Mouse (Mus musculus): ENCODE results near the gene Arfgap2. TPM values are rescaled to one million over a fixed set of nuclear protein-coding genes. Genes with fewer than 3 reads are reported as not detected.
"Not testable (repeated sequence)": the region's sequence is repeated elsewhere in the genome, so short reads cannot be mapped to it uniquely, and the experiment has no call there.

Arfgap2 gene
- total RNA-seq (2021): 10 to 100 TPM; 68.9 to 73.8 TPM

DNA sequence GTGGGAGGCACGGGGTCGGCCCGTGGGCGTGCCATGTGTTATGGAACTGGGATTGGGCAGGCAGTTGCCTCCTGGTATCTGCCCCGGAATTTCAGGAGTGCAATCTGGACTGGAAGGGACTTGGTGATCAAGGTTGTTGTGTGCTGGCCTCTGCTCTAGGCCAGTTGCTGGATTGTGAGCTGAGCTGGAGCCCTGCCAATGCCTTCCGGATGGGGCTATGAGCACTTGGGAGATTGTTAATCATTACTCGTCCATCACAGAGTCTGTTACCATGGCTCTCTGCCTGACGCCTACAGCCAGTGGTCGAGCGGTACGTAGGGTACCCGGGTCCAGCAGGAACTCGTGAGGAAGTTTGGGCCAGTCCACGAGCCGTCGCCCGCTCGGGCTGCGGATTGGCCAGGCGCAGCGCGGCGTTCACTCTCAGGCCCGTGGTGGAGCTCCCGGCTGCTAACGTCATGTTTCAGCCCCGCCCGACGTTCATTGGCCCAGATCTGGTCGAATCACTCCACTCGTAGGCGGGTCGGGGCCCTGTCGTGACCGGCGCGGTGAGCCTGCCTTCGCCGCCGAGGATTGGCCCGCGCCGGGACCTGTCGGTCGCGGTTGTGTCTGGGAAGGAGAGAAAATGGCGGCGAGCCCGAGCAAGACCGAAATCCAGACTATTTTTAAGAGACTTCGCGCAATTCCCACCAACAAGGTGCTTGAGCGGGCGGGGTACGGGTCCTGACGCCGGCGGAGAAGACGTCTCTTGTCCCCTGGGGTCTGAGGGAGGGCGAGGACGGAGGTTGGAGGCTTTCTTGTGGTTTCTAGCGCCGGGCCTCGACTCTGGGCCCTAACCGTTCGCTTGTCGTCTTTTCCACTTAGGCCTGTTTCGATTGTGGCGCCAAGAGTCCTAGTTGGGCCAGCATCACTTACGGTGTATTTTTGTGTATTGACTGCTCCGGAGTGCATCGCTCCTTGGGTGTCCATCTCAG, at the start of gene Arfgap2:
TSS of gene Arfgap2 (plus strand) at position 264 of the 971 bp plus-strand sequence.
- peak; percentile 97 to 98 for DNase-seq

DNA sequence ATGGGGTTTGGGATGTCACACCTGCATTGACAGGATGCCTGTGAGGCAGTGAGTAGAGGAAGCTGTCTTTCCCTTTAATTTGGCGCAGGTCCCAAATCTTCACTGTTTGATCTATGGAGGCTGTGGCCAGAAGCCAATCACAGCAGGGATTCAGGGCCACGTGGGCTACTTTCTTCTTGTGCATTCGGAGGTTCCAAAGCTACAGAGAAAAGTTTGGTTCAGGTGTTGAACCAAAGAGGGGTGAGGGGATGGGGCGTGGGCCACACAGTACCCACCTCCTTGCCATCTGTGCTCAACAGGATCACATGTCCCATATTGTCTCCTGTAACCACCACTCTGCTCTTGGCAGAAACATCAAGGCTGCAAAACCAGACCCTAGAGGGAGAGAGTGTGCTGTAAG, 47.7 kb upstream of the Arfgap2 start:
- DNase-seq: no peak

DNA sequence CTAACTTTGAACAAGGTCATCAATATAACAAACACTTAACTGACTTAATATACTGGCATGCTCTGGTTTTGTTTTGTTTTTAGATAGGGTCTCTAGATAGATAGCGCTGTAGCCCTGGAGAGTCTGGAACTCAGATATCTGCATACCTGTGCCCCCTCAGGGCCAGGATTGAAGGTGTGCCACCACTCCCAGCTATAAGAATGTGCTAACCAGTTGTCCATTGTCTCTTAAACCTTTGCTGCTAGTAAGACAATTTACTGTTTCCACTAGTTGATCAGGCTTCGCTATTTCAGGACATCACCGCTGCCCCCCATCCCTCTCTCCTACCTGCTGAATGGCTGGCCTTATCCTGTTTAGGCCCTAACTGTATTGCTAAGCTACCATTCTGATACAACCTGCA, 44.3 kb upstream of the Arfgap2 start:
- DNase-seq: no peak

DNA sequence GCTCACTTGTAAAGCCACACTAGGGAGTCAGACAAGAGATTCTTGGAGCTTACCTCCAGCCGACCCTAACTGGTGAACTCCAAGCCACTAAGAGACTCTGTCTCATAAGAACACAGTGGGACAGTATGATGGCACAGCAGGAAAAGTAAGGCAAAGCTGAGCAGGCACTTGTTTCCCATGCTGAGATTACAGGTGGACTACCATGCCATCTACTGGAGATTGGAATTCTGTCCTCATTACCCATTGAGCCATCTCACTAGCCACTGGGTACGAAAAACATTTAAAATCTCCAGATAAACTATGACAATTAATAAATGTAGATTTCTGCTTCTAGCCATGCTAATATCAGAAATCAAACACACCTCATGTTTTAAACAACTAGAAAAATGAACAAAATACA, 41.2 kb upstream of the Arfgap2 start:
- no peak for DNase-seq

DNA sequence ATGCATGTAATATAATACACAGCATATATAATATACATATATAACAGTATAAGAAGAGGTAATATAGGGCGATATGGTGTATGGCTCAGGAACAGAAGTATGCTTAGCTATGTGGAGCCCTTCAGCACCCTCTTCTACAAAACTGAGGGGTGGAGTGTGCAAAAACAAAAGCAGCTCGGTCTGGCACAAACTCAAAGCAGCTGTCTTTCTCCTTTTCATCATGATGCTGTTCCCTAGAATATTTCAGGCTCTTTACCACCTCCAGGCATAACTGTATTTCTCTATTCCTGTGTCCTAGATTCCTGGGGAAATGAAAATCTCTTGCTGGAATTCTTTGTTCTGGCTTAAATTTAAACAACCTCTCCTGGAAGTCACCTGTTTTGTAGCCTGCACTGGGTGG, 35.0 kb upstream of the Arfgap2 start:
- no peak for DNase-seq

DNA sequence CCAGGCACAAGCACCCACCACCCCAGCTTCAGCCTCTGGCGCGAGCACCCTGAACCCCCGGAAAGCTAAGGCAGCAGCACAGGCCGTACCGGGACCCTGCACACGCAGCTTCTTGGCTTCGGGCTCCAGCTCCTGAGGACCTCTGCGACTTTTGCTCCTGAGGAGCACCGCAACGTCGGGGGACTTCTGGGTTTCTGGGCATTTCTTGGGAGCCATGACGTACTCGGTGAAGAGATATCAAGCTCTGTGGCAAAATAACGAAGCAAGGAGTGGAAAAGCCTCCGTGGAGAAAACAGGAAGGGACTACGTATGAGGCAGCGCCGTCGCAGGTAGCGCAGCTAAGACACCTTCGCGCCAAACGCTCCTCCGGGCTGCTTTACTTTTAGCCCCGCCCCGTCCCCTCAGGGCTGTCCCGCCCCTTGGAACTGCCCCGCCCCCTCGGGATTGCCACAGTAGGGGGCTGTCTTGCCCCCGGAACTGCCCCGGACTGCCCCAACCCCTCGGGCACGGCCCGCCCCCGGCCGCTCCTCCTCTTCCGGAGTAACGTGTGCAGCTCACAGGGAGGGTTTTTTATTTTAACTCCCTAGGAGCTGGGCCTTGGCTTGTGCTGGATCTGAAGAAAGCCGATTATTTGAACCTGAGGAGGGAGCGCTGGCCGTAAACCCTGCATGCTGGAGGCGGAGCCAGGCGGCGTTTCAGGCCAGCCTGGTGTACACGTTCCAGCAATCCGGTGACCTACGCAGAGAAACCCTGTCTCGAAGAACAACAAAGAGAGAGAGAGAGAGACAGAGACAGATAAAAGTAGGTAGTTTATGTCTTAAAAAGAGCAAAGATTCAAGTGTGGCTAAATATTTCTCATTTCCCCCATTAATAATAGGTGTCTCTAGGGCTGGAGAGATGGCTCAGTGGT, 27.9 kb upstream of the Arfgap2 start, which contains the start of gene Ddb2:
TSS of gene Ddb2 (minus strand) at position 382 of the 910 bp plus-strand sequence.
- peak; percentile 85 to 86 for DNase-seq

DNA sequence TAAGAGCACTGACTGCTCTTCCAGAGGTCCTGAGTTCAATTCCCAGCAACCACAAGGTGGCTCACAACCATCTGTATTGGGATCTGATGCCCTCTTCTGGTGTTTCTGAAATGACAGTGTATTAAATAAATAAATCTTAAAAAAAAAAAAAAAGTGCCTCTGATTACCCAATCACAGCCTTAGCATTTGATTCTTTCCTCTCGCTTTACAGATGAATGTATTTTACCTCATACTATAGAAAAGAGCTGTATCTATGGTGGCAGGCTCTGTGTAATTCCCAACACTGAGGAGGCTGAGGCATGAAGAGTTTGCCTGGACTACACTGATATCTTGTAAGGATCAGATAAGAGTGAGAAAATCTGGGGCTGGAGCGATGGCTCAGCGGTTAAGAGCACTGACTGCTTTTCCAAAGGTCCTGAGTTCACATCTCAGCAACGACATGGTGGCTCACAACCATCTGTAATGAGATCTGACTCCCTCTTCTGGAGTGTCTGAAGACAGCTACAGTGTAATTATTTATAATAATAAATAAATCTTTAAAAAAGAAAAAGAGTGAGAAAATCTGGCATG, 27.2 kb upstream of the Arfgap2 start:
- DNase-seq: not testable (repeated sequence)

DNA sequence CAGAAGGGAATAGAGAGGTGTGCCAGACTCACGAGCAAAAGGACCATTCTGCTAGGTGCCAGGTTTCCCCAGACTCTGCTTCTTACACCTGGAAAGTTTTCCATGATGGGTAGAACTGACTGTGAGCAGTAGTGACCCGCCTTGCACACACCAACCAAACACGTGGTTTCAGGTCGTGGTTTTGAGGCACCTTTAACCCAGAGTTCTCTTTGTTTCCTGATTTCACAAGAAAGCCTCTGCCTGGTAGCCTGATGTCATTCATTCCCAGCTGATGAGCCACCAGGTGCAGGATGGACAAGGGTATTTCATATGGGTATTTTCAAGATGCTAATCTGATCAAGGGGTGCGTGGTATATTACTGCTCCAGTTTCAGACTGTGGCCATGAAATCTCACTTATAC, 22.2 kb upstream of the Arfgap2 start:
- no peak for DNase-seq

DNA sequence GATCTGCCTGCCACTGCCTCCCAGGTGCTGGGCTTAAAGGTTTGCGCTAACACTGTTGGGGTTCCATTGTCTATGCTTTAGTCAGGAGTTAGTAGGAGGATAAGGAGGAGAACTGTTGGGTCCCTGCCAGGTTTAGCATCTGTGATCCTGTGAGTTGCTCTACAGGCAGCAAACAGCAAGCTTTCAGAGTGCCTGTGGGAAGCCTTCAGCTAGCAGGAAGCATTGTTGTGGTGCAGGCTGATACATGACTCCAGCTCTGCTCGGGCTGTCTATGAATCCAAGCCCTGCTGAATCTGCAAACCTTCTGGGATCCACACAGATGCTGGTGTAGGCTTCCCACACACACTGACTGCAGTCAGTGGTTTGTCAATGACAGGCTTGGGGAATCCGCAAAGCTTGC, 21.4 kb upstream of the Arfgap2 start:
- DNase-seq: peak; percentile 71 to 72

DNA sequence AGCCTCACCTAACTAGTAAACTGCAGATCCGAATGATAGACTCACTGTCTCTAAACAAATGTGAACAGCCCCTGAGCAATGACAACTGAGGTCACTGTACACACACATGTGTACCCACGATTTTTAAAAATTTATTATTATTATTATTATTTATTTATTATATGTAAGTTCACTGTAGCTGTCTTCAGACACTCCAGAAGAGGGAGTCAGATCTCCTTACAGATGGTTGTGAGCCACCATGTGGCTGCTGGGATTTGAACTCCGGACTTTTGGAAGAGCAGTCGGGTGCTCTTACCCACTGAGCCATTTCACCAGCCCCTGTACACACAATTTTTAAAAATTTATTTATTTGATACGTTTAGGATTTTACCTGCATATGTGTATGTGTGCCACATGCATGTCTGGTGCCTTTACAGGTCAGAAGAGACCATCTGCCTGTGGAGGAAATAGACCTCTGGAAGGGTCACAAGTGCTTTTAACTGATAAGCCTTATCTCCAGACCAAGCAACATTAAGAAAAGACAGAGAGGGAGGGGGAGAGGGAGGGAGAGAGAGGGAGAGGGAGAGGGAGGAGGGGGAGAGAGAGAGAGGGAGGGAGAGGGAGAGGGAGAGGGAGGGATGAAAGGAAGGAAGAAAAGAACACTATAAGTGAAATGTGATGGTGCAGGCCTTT, 20.1 kb upstream of the Arfgap2 start:
- no peak for DNase-seq

DNA sequence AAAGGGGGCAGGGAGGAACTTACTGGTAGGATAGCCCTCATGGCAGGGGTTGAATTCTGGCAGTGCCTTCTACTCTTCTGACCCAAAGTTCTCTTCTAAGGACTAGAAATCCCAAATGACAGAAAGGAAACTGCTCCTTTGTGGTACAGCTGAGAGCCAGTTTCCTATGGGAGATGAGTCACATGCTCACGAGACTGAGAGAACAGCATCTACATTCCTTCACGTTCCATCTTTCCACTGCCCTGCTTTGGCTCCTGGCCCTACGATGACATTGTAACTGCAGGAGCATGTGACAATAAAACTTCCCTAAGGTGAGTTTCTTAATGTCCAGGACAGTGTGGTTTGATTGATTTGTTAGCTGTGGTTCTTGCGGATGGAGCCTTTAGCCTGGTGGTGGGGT, 16.4 kb upstream of the Arfgap2 start:
- DNase-seq: no peak

DNA sequence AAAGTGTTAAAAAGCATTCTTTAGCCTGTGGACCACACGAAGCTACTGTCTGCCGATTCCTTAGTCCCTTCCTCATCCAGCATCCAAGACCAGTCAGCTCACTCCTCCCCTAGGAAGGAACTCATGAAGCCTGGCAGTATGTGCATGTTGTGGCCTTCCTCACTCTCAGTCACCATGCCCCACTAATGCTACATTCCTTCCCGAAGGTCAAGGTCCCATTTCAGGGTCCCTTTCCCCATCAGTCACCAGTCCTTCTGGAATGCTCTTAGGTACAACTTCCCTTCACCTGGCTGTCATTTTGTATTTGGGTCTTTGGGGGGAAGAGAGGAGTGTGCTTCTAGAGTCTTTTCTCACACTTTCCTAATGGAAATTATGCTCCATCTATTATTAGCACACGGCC, 12.8 kb upstream of the Arfgap2 start:
- no peak for DNase-seq

DNA sequence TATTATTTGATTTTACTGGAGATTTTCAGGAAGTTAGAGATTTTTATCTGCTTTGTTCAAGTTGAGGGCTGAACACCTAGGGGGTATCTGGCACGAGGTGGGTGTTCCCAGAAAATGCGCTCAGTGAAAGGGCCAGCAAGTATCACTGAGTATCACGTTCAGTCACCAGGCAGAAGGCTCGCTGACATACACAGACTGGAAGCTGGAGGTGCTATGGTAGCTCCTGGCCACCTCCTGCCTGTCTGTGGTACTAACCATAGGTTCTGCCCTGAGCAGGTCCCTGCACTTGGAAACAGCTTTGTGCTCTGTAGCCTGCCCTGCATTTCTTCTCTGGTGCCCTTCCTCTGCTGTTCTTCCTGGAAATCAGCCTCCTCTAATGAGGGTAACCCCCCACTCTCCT, 12.3 kb upstream of the Arfgap2 start:
- no peak for DNase-seq

DNA sequence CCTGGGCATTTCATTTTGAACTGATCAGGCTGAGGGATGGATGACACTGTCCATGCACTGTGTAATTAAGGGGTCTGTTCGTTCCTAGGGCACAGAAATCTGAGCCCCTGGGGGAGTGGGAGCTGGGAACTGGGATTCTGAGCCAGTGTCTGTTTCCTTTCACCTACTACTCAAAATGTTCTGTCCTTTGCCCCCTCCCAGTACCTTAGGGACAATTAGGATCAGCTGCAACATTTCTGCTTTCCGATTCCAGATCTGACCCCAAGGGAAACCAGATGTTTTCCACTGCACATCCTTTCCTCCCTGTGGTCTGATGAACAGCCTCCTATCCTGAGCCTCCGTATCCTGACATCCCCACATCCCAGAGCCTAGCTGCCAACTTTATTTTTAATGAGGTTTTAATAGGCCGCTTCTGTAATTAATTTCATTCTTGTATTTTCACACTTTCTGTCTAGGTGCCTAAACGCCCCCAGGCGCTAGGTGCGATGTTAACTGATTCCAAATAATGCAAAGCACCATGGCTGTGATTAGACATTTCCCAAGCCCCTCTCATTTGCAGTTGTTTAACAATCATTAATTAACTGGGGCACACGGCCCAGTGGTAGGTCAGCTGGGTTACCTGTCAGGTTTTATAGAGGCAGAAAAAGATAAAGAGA, 9.9 kb upstream of the Arfgap2 start:
- DNase-seq: no peak

DNA sequence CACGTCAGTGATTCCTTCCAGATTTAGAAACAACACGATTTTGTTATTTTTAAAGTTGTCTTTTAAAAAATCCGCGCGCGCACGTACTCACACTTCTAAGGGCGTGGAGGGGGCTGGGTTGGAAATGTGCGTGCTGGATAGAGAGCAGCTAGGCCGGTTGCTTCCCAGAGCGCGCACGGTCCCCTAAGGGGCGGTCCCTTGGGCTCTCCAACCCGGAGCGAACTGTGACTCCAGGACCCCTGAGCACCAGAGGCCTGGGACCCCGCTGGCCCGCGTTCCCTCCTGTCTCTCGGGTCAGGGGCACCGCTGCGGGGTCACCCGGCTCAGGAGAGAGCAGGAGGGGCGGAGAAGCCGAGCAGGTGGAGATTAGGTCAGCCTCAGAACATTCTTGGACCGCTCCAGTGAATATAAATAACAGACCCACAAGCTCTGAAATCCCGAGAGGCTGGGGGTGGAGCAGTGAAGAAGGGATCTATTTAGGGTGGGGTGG, 9.1 kb upstream of the Arfgap2 start, which contains the start of gene Pacsin3:
TSS of gene Pacsin3 (plus strand) at position 294 of the 490 bp plus-strand sequence.
- no peak for DNase-seq

DNA sequence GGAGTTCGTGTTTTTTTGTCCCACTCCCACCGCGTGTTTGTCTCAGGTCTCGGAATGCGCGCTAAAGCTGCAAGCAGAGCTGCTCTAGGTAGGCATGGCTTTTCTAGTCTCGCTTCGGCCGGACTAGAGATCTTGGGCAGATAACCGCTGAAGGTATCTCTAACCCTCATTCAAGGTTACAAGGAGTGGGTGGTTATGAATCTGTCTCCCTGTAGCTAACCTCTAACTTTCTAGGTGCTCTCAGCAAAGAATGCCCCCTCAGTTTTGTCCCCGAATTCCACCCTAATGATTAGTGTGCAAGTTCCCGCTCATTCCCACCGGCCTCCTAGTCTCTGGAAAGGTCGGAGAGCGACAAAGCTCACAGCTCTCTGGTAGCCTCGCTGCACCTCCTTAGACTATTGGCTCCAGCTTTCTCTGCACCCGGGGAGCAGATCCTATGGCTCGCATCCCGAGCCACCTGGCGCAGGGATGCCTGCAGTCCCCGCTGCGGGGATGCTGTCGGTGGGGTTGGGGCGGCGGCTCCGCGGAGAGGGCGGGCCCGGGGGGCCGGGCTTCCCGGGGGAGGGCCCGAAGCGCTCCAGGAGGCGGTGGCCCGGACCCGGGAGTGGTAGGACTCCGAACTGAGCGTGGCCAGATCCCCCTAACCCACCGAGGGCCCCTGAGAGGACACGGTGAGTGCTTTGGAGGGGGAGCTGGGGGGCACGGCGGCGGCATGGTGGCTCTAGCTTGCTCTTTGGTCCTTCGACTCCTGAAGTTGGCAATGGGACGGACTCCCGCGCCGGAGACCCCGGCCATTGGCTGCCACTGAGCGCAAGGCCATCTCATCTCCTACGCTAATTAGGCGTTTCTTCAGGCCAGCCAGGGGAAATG, 8.3 kb upstream of the Arfgap2 start:
- DNase-seq: peak in 1 of 2 experiments; percentile 51

DNA sequence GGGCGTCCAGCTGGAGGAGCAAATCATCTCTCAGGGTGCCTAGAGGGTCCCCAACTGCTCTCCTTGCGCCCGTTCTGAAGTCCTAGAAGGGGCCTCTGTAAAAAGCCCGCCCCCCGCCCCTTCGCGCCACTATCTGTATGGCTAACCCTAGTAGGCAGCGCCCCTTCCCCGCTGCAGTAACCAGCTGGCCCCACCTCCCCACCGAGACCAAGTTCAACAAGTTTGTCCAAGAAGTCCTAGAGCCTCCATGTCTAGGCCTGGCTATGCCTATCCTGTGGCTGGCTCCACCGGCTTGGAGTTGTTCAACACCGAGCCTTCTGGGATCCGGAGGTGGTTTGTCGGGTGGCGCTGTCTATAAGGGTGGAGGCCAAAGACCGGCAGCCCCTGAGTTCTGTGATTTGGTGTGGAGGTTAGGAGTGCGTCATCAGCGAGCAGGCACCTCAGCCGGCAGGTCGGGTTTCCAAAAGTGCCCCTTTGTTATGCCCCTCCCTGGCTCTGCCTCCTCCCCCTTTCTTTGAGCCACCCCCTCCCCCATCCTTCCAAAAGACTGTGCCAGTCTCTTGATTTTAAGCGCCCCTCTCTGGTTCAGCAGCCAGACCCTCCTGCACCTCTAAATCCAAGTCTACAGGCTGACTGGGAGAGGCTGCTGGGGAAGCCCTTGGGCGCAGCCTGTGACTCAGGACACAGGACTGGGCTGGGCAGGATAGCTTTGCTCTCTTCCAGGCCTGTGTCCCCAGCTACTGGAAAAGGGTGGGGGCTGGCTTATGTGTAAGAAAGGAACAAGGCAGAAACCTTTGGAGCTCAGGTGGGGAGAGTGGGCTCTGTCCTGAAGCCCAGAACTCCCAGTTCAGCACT, 7.4 kb upstream of the Arfgap2 start:
- no peak for DNase-seq

DNA sequence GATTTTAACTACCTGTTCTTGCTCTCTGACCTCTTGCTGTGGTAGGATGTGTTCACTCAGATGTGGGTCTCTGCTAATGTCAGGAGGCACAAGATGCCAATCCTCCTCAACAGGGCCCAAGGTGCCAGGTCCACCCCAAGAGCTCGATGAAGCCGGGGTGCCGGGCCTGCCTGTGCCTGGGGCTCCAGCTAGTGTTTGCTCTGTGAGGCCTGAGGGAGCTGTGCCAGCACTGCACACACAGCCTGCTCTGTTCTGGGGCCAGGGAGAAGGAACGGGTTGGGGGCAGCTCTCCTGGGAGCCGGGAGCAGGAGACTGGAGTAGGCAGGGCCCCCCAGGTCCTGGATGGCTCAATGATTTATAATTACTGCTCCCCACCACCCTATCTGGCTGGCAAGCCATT, 6.7 kb upstream of the Arfgap2 start:
- DNase-seq: peak in 1 of 2 experiments; percentile 60

DNA sequence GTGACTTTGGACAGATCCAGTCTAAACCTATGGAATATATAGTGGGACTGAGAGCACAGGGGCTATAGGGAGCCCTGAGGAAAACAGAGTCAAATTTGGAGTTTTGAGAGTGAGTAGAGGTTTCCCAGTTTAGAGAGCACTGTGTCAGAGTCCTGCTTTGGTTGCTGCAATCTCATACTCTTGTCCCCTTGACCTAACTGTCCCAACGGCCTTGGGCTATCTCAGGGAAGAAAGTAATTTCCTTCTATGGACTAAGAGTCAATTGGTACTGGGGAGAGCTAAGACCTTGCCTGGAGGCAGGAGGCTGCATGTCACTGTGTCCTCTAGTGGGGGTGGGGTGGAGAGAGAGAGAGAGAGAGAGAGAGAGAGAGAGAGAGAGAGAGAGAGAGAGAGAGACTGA, 5.9 kb upstream of the Arfgap2 start:
- DNase-seq: no peak

All from layer of hippocampus, postnatal 36 days (tissue).